Mouse (Mus musculus): ENCODE data around the gene Bend4. TPM values are rescaled to one million over a fixed set of nuclear protein-coding genes. Genes with fewer than 3 reads are reported as not detected.

Bend4 gene
- 0.40 and 0.55 TPM in 2 replicates for total RNA-seq (2014; fragmentation: Nextera tagmentation)
- total RNA-seq (2017), result 0.75 and 1.3 TPM in 2 replicates

GRCm38 (mm10) chr5:67427443-67428360, at the start of gene Bend4:
Bend4 (minus strand) TSS chr5:67428310.
- ATAC-seq (replicated peaks; ENCODE audit: low FRiP score, low TSS enrichment, poor library complexity, severe bottlenecking), result peak; percentile 66

GRCm38 (mm10) chr5:67473723-67474122, 45.6 kb upstream of the Bend4 start:
- ATAC-seq (replicated peaks; ENCODE audit: low FRiP score, low TSS enrichment, poor library complexity, severe bottlenecking), result no peak

- no peak for ATAC-seq (replicated peaks; ENCODE audit: low FRiP score, low TSS enrichment, poor library complexity, severe bottlenecking)
Measured at GRCm38 (mm10) chr5:67473094-67473493, 45.0 kb upstream of the Bend4 start.

- ATAC-seq (replicated peaks; ENCODE audit: low FRiP score, low TSS enrichment, poor library complexity, severe bottlenecking), result no peak
Measured at GRCm38 (mm10) chr5:67466866-67467530, 38.9 kb upstream of the Bend4 start.

GRCm38 (mm10) chr5:67464899-67465298, 36.8 kb upstream of the Bend4 start:
- no peak for ATAC-seq (replicated peaks; ENCODE audit: low FRiP score, low TSS enrichment, poor library complexity, severe bottlenecking)

- ATAC-seq (replicated peaks; ENCODE audit: low FRiP score, low TSS enrichment, poor library complexity, severe bottlenecking), result no peak
Measured at GRCm38 (mm10) chr5:67463636-67464035, 35.5 kb upstream of the Bend4 start.

- ATAC-seq (replicated peaks; ENCODE audit: low FRiP score, low TSS enrichment, poor library complexity, severe bottlenecking), result no peak
Measured at GRCm38 (mm10) chr5:67462331-67462730, 34.2 kb upstream of the Bend4 start.

- ATAC-seq (replicated peaks; ENCODE audit: low FRiP score, low TSS enrichment, poor library complexity, severe bottlenecking), result no peak
Measured at GRCm38 (mm10) chr5:67456841-67457240, 28.7 kb upstream of the Bend4 start.

- ATAC-seq (replicated peaks; ENCODE audit: low FRiP score, low TSS enrichment, poor library complexity, severe bottlenecking), result no peak
Measured at GRCm38 (mm10) chr5:67454282-67454681, 26.2 kb upstream of the Bend4 start.

GRCm38 (mm10) chr5:67449957-67450630, 22.0 kb upstream of the Bend4 start:
- peak; percentile 58; the same call in 1 of the 2 replicates for ATAC-seq (replicated peaks; ENCODE audit: low FRiP score, low TSS enrichment, poor library complexity, severe bottlenecking)

GRCm38 (mm10) chr5:67446526-67446925, 18.4 kb upstream of the Bend4 start:
- ATAC-seq (replicated peaks; ENCODE audit: low FRiP score, low TSS enrichment, poor library complexity, severe bottlenecking), result no peak

GRCm38 (mm10) chr5:67444217-67445050, 16.3 kb upstream of the Bend4 start:
- no peak for ATAC-seq (replicated peaks; ENCODE audit: low FRiP score, low TSS enrichment, poor library complexity, severe bottlenecking)

GRCm38 (mm10) chr5:67442813-67443450, 14.8 kb upstream of the Bend4 start:
- no peak for ATAC-seq (replicated peaks; ENCODE audit: low FRiP score, low TSS enrichment, poor library complexity, severe bottlenecking)

- no peak for ATAC-seq (replicated peaks; ENCODE audit: low FRiP score, low TSS enrichment, poor library complexity, severe bottlenecking)
Measured at GRCm38 (mm10) chr5:67440563-67440962, 12.5 kb upstream of the Bend4 start.

- peak; percentile 93 for ATAC-seq (replicated peaks; ENCODE audit: low FRiP score, low TSS enrichment, poor library complexity, severe bottlenecking)
Measured at GRCm38 (mm10) chr5:67437403-67437802, 9.3 kb upstream of the Bend4 start.

GRCm38 (mm10) chr5:67426478-67427442, 1.4 kb downstream of the Bend4 start:
- 0 out of 2 replicates have a peak, but pooled peaks have one; percentile 16 for ATAC-seq (replicated peaks; ENCODE audit: low FRiP score, low TSS enrichment, poor library complexity, severe bottlenecking)

- no peak for ATAC-seq (replicated peaks; ENCODE audit: low FRiP score, low TSS enrichment, poor library complexity, severe bottlenecking)
Measured at GRCm38 (mm10) chr5:67426011-67426410, 2.1 kb downstream of the Bend4 start.

- ATAC-seq (replicated peaks; ENCODE audit: low FRiP score, low TSS enrichment, poor library complexity, severe bottlenecking), result no peak
Measured at GRCm38 (mm10) chr5:67424636-67425035, 3.5 kb downstream of the Bend4 start.

Measured in megakaryocyte-erythroid progenitor cell, adult 5-6 weeks (primary cell).